Mouse (Mus musculus): ENCODE data around the gene Ifna9. TPM values are rescaled to one million over a fixed set of nuclear protein-coding genes. Genes with fewer than 3 reads are reported as not detected.
A peak's percentile ranks its signal among the peaks of the same experiment; 100 is the strongest.
"Not testable (repeated sequence)": the region's sequence is repeated elsewhere in the genome, so short reads cannot be mapped to it uniquely, and the experiment has no call there.

The Ifna9 gene
- not detected in 2 replicates for polyA plus RNA-seq (2012; rRNA removed)

DNA sequence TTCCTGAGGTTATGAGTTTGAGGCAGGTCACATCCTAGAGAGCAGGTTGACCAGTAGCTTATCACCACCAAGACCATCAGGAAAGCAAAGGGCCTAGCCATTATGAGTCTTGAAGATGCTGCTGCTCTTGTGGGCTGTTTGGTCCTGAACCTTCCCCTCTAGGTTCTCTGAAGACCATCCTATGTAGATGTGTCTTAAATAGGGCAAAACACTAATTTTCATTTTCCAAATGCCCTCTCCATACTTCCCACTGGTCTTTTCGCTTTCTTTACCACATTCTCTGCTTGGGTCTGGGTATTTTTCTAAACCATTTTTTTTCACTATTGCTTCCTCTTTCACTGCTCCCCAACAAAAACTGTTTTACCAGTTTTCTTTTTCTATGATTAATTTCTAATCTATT lies at the start of gene Ifna9:
Gene Ifna9 (minus strand): TSS at position 101 of the 400 bp plus-strand sequence.
- no peak for TF ChIP-seq CTCF (IDR thresholded peaks at IDR 0.05; ENCODE audit: extremely low read depth, insufficient read depth, low read length)
- TF ChIP-seq POLR2A (IDR thresholded peaks at IDR 0.05; ENCODE audit: extremely low read depth, insufficient read depth, low read length) = no peak
- H3K27ac ChIP-seq (ENCODE audit: insufficient read depth, low read length) = no peak within 1 kb of the TSS
- no peak within 1 kb of the TSS for H3K4me3 ChIP-seq (ENCODE audit: insufficient read depth, low read length)
- no peaks in the 10 kb centered on the region for H3K4me1 ChIP-seq (ENCODE audit: control insufficient read depth, insufficient read depth, low read length)

DNA sequence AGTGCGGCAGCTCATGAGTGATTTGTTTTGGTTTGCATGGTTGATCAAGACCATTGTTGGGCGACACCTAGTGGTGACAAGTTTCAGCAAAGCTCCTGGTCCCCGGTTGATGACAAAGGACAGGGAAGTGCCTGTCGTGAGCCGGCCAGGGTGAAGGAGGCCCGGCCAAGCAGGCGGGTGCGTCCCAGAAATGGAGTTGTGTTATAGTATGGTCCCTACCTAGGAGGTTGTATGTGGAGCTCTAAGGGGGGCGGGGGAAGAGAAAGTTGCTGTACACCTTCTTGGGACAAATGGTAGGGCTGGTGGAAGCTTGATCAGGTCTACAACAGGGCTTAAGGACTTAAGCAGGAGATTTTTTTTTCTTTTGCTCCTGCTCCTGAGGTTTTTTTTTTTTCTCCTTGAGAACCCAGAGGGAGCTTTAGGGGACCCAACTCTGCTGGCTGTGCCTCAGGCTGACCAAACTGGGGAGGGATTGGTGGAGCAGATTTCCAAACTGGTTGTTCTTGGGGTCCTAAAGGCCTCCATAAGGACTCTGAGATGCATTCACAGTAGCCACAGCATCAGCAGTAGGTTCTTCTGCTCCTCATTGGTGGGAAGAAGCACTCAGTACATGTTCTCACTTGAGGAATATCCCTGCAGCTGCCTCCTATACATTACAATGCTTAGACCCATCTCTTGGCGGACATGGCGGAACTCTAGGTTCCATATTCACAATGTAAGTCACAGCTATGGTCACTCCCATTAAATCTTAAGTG lies 49.1 kb upstream of the Ifna9 start:
- Histone ChIP-seq H3K4me3 (ENCODE audit: insufficient read depth, low read length) (peak overlapping the region; percentile 31), H3K27ac (ENCODE audit: insufficient read depth, low read length) (no peak overlapping the region), H3K4me1 (ENCODE audit: control insufficient read depth, insufficient read depth, low read length) (no peaks in the 10 kb centered on the region)
- TF ChIP-seq CTCF (IDR thresholded peaks at IDR 0.05; ENCODE audit: extremely low read depth, insufficient read depth, low read length) (peak; percentile 75), POLR2A (IDR thresholded peaks at IDR 0.05; ENCODE audit: extremely low read depth, insufficient read depth, low read length) (no peak)

DNA sequence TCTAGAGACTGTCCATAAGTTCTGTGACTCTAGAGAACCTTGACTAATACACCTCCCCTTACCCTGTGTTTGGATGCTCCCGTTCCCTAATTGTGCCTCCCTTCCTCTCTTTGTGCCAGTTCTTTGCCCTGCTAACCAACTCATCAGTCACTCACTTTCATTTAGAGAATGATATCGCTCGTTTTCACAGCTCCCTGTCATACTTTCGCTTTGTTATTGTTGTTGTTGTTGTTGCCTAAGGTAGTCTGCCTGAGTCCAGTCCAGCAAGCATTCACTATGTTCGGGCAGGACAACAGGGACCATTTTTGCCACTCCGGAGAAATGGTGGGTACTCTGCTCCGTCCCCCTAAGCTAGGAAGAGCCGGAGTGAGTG lies 48.5 kb upstream of the Ifna9 start:
- Histone ChIP-seq H3K4me1 (ENCODE audit: control insufficient read depth, insufficient read depth, low read length) (no peaks in the 10 kb centered on the region), H3K4me3 (ENCODE audit: insufficient read depth, low read length) (peak overlapping the region; percentile 31), H3K27ac (ENCODE audit: insufficient read depth, low read length) (no peak overlapping the region)
- no peak for TF ChIP-seq CTCF (IDR thresholded peaks at IDR 0.05; ENCODE audit: extremely low read depth, insufficient read depth, low read length)
- no peak for TF ChIP-seq POLR2A (IDR thresholded peaks at IDR 0.05; ENCODE audit: extremely low read depth, insufficient read depth, low read length)

DNA sequence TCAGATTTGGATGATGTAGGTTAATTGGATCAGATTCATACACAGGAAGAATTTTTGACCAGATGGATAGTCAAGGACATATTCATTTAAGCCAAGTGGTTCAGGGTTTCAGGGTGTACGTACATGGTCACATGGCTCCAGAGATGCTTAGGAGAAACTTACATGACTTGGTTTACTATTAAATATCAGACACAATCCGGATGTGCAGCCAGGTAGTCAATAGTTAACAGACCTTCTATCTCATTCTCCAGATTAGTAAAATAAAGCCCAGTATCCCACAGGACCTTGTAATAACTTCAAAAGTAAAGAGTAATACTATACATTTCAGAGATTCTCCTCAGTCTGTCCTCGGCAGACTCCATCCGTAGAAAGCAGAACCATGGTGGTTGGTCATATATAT lies 42.1 kb upstream of the Ifna9 start, which contains the start of gene C87499:
Gene C87499 (minus strand): TSS at position 101 of the 400 bp plus-strand sequence.
- Histone ChIP-seq H3K27ac (ENCODE audit: insufficient read depth, low read length) (no peak within 1 kb of the TSS), H3K4me1 (ENCODE audit: control insufficient read depth, insufficient read depth, low read length) (no peaks in the 10 kb centered on the region), H3K4me3 (ENCODE audit: insufficient read depth, low read length) (no peak within 1 kb of the TSS)
- TF ChIP-seq CTCF (IDR thresholded peaks at IDR 0.05; ENCODE audit: extremely low read depth, insufficient read depth, low read length) = no peak
- no peak for TF ChIP-seq POLR2A (IDR thresholded peaks at IDR 0.05; ENCODE audit: extremely low read depth, insufficient read depth, low read length)

DNA sequence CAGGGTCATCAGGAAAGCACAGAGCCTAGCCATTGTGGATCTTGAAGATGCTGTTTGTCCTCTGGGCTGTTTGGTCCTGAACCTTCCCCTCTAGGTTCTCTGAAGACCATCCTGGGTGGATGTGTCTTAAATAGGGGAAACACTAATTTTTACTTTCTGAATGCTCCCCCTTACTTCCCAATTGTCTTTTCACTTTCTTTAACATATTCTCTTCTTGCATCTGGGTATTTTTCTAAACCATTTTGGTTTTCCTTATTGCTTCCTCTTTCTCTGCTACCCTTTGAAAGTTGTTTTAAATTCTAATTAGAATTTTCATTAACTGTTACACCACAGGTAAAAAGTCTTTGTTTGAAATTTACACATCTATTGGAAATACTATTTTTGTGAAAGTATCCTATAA lies 11.1 kb upstream of the Ifna9 start, which contains the start of gene Ifna12:
Gene Ifna12 (minus strand): TSS at position 101 of the 400 bp plus-strand sequence.
- TF ChIP-seq CTCF (IDR thresholded peaks at IDR 0.05; ENCODE audit: extremely low read depth, insufficient read depth, low read length) (no peak), POLR2A (IDR thresholded peaks at IDR 0.05; ENCODE audit: extremely low read depth, insufficient read depth, low read length) (no peak)
- no peaks in the 10 kb centered on the region for H3K4me1 ChIP-seq (ENCODE audit: control insufficient read depth, insufficient read depth, low read length)
- no peak within 1 kb of the TSS for H3K4me3 ChIP-seq (ENCODE audit: insufficient read depth, low read length)
- H3K27ac ChIP-seq (ENCODE audit: insufficient read depth, low read length) = no peak within 1 kb of the TSS

GRCm38 (mm10) chr4:88571698-88572097 lies 20.5 kb downstream of the Ifna9 start, which contains the start of gene Ifna14:
Gene Ifna14, minus strand, starts transcription at chr4:88571798.
- no peak within 1 kb of the TSS for H3K4me3 ChIP-seq (ENCODE audit: insufficient read depth, low read length)
- no peaks in the 10 kb centered on the region for H3K4me1 ChIP-seq (ENCODE audit: control insufficient read depth, insufficient read depth, low read length)
- TF ChIP-seq POLR2A (IDR thresholded peaks at IDR 0.05; ENCODE audit: extremely low read depth, insufficient read depth, low read length) (no peak), CTCF (IDR thresholded peaks at IDR 0.05; ENCODE audit: extremely low read depth, insufficient read depth, low read length) (no peak)
- H3K27ac ChIP-seq (ENCODE audit: insufficient read depth, low read length) = no peak within 1 kb of the TSS

DNA sequence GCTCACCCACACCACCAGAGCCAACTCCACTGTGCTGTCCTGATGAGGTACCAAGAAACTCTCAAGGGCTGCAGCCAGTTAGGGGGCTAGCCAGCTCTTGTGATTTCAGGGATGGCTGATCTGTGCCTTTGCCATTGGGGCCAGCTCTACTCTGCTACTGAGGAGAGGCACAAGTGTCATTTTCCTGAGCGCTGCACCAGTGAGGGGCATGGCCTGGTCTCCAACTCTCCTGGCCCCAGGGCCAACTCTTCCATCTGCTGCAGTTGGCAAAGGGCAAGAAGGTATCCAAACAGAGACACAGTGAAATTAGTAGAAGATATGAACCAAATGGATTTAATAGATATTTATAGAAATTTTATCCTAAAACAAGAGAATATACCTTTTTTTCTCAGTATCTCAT lies 30.4 kb downstream of the Ifna9 start:
- Histone ChIP-seq H3K4me1 (ENCODE audit: control insufficient read depth, insufficient read depth, low read length) (no peaks in the 10 kb centered on the region), H3K27ac (ENCODE audit: insufficient read depth, low read length) (no peak overlapping the region), H3K4me3 (ENCODE audit: insufficient read depth, low read length) (no peak overlapping the region)
- TF ChIP-seq CTCF (IDR thresholded peaks at IDR 0.05; ENCODE audit: extremely low read depth, insufficient read depth, low read length) (no peak), POLR2A (IDR thresholded peaks at IDR 0.05; ENCODE audit: extremely low read depth, insufficient read depth, low read length) (no peak)

- not testable (repeated sequence) for H3K4me3 ChIP-seq (ENCODE audit: insufficient read depth, low read length); H3K4me1 ChIP-seq (ENCODE audit: control insufficient read depth, insufficient read depth, low read length); H3K27ac ChIP-seq (ENCODE audit: insufficient read depth, low read length)
These were observed 34.0 kb downstream of the Ifna9 start, which contains the start of gene Ifna15 for GRCm38 (mm10) chr4:88558145-88558544. Gene Ifna15, minus strand, starts transcription at chr4:88558245.

- TF ChIP-seq CTCF (IDR thresholded peaks at IDR 0.05; ENCODE audit: extremely low read depth, insufficient read depth, low read length) (peak; percentile 59), POLR2A (IDR thresholded peaks at IDR 0.05; ENCODE audit: extremely low read depth, insufficient read depth, low read length) (no peak)
- H3K27ac ChIP-seq (ENCODE audit: insufficient read depth, low read length) = no peak overlapping the region
- H3K4me1 ChIP-seq (ENCODE audit: control insufficient read depth, insufficient read depth, low read length) = no peaks in the 10 kb centered on the region
- H3K4me3 ChIP-seq (ENCODE audit: insufficient read depth, low read length) = peak overlapping the region; percentile 28
These were observed 41.8 kb downstream of the Ifna9 start for GRCm38 (mm10) chr4:88550161-88550945.
